Mouse (Mus musculus) stomach, embryonic 14.5 days (tissue): ENCODE measurements around the gene Srgap1. TPM values are rescaled to one million over a fixed set of nuclear protein-coding genes. Genes with fewer than 3 reads are reported as not detected.

ENCODE experiments used
- ATAC-seq: fragments of 200-750 bp; cut with Nextera tagmentation; 2 replicates; pipeline ENCODE4 v1.8.0; 2017; ENCODE audit warnings: low read depth, moderate TSS enrichment; ENCODE audit not compliant: insufficient number of reproducible peaks, insufficient read depth, low FRiP score
- H3K27ac ChIP-seq: fragments of 300-500 bp; sonication (generic); 2 replicates; pipeline ENCODE4 v1.5.1; 2014; ENCODE audit warnings: mild to moderate bottlenecking, low read length, moderate library complexity, mixed read lengths
- H3K27me3 ChIP-seq: fragments of 300-500 bp; sonication (generic); 2 replicates; pipeline ENCODE4 v1.6.1; 2014; ENCODE audit warnings: low read length, control low read depth, mixed read lengths; ENCODE audit not compliant: control insufficient read depth, insufficient read depth
- H3K36me3 ChIP-seq: fragments of 300-500 bp; sonication (generic); 2 replicates; pipeline ENCODE4 v1.6.1; 2014; ENCODE audit warnings: mild to moderate bottlenecking, control low read depth, low read length, moderate library complexity, mixed read lengths; ENCODE audit not compliant: control insufficient read depth, insufficient read depth
- H3K4me1 ChIP-seq: fragments of 300-500 bp; sonication (generic); 2 replicates; pipeline ENCODE4 v1.6.1; 2014; ENCODE audit warnings: low read length, control low read depth, mixed read lengths; ENCODE audit not compliant: control insufficient read depth, insufficient read depth
- H3K4me2 ChIP-seq: fragments of 300-500 bp; sonication (generic); replicated peaks from 2 replicates; pipeline ENCODE4 v1.6.1; 2014; ENCODE audit warnings: low read depth, low read length, control low read depth
- H3K4me3 ChIP-seq: fragments of 300-500 bp; sonication (generic); 2 replicates; pipeline ENCODE4 v1.5.1; 2014; ENCODE audit warnings: low read depth, low read length, control low read depth
- H3K9ac ChIP-seq: fragments of 300-500 bp; sonication (generic); replicated peaks from 2 replicates; pipeline ENCODE4 v1.6.1; 2014; ENCODE audit warnings: low read depth, mild to moderate bottlenecking, control low read depth, low read length, moderate library complexity, mixed read lengths
- H3K9me3 ChIP-seq: fragments of 300-500 bp; sonication (generic); 2 replicates; pipeline ENCODE4 v1.6.1; 2016; ENCODE audit warnings: low read depth, low read length, control low read depth; ENCODE audit not compliant: control insufficient read depth
- WGBS: fragments of 180-500 bp; shearing (Covaris S2); extraction: QIAGEN DNeasy Blood & Tissue Kit; methylation state at CpG from one replicate; pipeline ENCODE4 v1.1.7; 2014; 5-methylcytosine and 5-hydroxymethylcytosine counted together
- polyA plus RNA-seq: library from polyadenylated mRNA; unstranded; fragments of >200 nt; fragmentation: Nextera tagmentation; extraction: Ambion mirVana; gene quantifications from 2 replicates; pipeline ENCODE4 v1.2.1, GENCODE M21; 2014

The Srgap1 gene
- polyA plus RNA-seq, 1 experiment from 2014 or later = 15.6 TPM

DNA sequence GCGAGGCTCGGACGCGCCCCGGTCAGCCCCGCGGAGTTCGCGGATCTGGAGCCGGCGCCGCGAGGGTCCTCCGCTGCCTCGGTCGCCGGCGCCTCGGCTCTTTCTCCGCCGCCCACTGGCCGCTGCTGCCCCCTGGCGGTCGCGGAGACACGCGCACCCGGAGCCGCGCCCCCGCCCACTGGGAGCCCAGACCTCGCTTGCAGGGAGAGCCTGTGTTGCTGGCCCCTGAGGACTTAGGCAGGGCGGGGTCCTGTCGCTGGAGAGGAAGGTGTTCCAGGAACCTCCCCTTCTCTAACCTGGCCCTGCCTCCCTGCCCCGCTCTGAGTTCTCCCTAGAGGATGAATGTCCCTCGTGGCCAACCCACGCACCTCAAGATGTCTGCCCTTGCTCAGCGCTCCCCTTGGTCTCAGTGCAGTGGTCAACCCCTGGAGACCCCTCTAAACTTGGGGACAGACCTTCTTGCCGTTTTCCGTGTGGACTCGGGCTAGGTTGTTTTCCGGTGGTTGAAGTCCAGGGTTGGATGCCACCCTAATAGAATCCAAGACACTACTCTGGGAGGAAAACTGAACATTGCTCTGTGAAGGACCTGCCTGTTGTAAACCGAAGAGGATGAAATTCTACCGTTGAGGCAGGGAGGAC lies 731 bp upstream of the Srgap1 start:
- H3K4me3 ChIP-seq = peak overlapping the region; percentile 73
- no peaks in the 10 kb centered on the region for H3K4me1 ChIP-seq
- peak overlapping the region; percentile 87 for H3K9ac ChIP-seq
- WGBS = 12% methylated on average over 43 of the region's 44 CpGs
- peak; percentile 80 for ATAC-seq
- H3K27me3 ChIP-seq = no peaks in the 10 kb centered on the region
- peak overlapping the region; percentile 85 for H3K27ac ChIP-seq
- no peaks in the 10 kb centered on the region for H3K9me3 ChIP-seq
- H3K36me3 ChIP-seq = no peaks in the 10 kb centered on the region
- H3K4me2 ChIP-seq = peak overlapping the region; percentile 71

DNA sequence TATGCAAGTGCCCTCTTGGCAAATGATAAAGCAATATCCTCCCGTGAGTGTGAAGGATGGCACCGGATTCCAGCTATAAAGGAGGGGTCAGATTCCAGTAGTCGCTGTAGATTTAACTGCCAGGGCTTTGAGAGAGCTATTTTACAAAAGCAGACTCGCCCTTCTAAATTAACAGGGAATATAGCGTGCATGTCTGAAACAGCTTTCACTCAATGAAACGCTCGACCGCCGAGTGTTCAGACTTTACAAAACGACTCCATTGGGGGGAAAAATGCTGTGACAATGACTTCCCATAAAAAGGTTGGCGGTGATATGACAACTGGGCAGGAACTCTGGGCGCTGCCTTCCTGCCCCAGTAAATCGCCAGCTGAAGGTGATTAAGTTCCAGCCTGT lies 608 bp downstream of the Srgap1 start:
- peak overlapping the region; percentile 71 for H3K4me2 ChIP-seq
- ATAC-seq = no peak
- peak overlapping the region; percentile 87 for H3K9ac ChIP-seq
- H3K4me1 ChIP-seq = no peaks in the 10 kb centered on the region
- WGBS = 1% methylated on average over 13 of the region's 13 CpGs
- no peaks in the 10 kb centered on the region for H3K9me3 ChIP-seq
- H3K27me3 ChIP-seq = no peaks in the 10 kb centered on the region
- H3K27ac ChIP-seq = peak overlapping the region; percentile 85
- H3K4me3 ChIP-seq = peak overlapping the region; percentile 73
- H3K36me3 ChIP-seq = no peaks in the 10 kb centered on the region

DNA sequence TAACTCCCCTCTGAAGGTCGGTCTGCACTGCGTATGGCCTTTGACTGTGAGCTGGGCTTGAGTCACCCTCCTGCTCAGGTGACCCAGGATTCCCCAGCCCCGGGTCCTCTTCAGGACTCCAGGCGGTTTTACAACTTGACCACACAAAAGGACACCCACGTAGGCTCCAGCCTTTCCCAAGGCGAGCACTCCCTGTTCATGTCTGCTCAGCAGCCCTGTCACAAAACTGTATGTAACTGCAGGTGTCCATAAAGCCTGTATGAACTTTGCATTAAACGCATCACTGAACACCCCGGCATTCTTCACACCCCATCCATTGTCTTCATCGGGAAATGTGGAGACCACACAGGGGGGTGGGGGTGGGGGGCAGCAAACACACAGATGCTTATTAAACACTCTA lies 1.2 kb downstream of the Srgap1 start:
- Histone ChIP-seq H3K9me3 (no peaks in the 10 kb centered on the region), H3K4me2 (peak overlapping the region; percentile 71), H3K9ac (peak overlapping the region; percentile 87; the same call in 1 of the 2 replicates), H3K36me3 (no peaks in the 10 kb centered on the region), H3K27me3 (no peaks in the 10 kb centered on the region), H3K4me3 (peak overlapping the region; percentile 73), H3K4me1 (no peaks in the 10 kb centered on the region), H3K27ac (no peak overlapping the region)
- ATAC-seq = no peak
- 30% methylated on average over 9 of the region's 9 CpGs for WGBS

DNA sequence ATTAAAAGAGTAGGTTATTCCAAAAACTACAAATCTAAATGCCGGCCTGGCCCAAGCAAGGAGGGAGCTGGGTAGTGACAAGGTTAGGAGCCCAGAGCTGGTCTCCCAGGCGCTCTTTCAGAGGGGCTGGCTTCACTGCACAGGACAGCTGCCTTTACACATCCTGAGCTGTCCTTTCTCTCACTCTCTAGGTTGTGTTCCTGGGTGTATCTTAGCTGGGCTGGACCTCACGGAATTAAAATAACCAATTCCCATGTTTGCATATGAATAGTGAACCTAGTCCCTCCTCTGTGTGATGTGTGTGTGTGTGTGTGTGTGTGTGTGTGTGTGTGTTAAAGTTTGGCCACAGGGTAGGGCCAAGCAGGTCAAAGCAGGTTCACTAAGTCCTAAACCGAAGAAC lies 2.2 kb downstream of the Srgap1 start:
- H3K27me3 ChIP-seq = no peaks in the 10 kb centered on the region
- H3K4me2 ChIP-seq = no peak overlapping the region
- ATAC-seq = no peak
- no peaks in the 10 kb centered on the region for H3K4me1 ChIP-seq
- no peak overlapping the region for H3K4me3 ChIP-seq
- H3K36me3 ChIP-seq = no peaks in the 10 kb centered on the region
- H3K27ac ChIP-seq = no peak overlapping the region
- no peak overlapping the region for H3K9ac ChIP-seq
- 0 out of 2 replicates have a peak, but pooled peaks cover 5% of the 10 kb centered on the region for H3K9me3 ChIP-seq
- 70% methylated on average over 4 of the region's 4 CpGs for WGBS

DNA sequence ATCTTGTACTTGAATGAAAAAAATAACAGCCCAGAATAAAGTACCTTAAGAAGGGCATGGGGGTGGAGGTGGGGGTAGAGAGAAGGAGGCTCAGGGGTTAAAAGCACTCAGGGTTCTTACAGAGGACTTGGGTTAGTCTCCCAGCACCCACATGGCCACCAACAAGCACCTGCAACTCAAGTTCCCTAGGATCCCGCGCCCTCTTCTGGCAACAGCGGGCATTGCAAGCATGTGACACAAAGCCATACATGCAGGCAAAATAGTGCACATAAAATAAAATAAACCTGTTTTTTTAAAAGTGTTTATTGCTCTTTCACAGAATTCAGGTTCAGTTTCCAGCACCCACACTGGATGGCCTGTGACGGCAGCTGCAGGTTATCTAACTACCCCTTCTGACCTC lies 6.7 kb downstream of the Srgap1 start:
- 0 out of 2 replicates have a peak, but pooled peaks cover 5% of the 10 kb centered on the region for H3K9me3 ChIP-seq
- no peak for ATAC-seq
- no peaks in the 10 kb centered on the region for H3K4me1 ChIP-seq
- H3K27ac ChIP-seq = no peak overlapping the region
- 41% methylated on average over 4 of the region's 4 CpGs for WGBS
- peaks cover 3% of the 10 kb centered on the region; the same call in 1 of the 2 replicates for H3K36me3 ChIP-seq
- no peaks in the 10 kb centered on the region for H3K27me3 ChIP-seq
- H3K4me2 ChIP-seq = no peak overlapping the region
- H3K4me3 ChIP-seq = no peak overlapping the region
- H3K9ac ChIP-seq = no peak overlapping the region

DNA sequence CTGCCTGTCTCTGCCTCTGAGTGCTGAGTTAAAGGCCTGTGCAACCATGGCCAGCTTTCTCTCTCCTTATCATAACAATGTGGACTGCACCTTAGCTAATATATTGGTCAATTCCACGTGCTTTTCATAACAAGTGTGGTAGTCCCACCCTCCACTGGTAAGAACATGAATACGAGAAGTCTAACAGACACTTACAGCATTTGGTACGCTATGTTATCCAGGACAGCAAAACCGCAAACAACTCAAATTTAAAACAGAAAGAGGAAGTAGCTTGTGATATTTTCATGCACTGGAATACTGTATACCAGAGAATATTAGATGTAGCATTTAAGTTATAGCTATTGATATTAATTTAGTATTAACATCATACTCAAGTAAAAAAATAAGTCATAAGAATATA lies 7.5 kb downstream of the Srgap1 start:
- Histone ChIP-seq H3K4me2 (no peak overlapping the region), H3K9me3 (0 out of 2 replicates have a peak, but pooled peaks cover 5% of the 10 kb centered on the region), H3K4me3 (no peak overlapping the region), H3K9ac (no peak overlapping the region), H3K27me3 (no peaks in the 10 kb centered on the region), H3K4me1 (no peaks in the 10 kb centered on the region), H3K27ac (no peak overlapping the region), H3K36me3 (peaks cover 3% of the 10 kb centered on the region; the same call in 1 of the 2 replicates)
- ATAC-seq = no peak
- 91% methylated on average over 4 of the region's 4 CpGs for WGBS

DNA sequence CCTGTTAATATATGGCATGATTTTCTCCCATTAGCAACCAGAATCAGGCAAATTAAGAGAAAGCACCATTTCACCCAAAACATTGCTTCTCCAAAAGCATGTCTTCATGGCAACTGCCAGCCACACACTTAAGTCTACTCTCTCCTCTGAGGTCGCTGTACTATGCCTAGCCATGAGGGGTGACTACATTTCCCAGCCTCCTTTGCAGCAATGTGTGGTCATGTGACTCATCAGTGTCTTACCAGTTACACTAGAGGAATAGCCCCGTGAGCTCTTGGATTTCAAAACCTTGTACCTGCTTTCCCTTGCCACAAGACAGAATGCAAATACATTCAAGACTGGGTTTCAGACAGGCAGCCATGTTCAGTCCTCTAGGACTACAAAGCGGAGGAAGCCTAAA lies 8.6 kb downstream of the Srgap1 start:
- Histone ChIP-seq H3K9ac (no peak overlapping the region), H3K27me3 (no peaks in the 10 kb centered on the region), H3K27ac (no peak overlapping the region), H3K4me3 (no peak overlapping the region), H3K36me3 (peaks cover 3% of the 10 kb centered on the region; the same call in 1 of the 2 replicates), H3K9me3 (0 out of 2 replicates have a peak, but pooled peaks cover 5% of the 10 kb centered on the region), H3K4me2 (no peak overlapping the region), H3K4me1 (0 out of 2 replicates have a peak, but pooled peaks cover 2% of the 10 kb centered on the region)
- ATAC-seq = no peak
- 51% methylated on average over 3 of the region's 3 CpGs for WGBS

DNA sequence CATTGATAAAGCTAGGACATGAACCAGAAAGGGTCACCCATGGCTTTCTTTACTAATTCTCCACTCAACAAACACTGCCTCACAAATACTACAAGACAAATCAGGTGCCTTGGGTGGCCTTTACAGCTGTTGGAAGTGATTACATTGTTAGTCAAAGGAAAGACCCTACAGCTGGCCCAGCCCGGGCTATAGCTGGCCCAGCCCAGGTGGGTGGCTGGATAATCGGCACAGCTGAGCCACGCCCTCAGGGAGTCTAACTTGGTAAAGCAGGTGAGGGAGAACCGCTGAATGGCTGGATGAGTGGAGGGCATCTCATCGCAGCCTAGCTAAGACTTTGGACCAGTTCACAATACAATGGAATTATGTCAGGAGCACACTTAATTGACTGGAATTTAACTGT lies 13.8 kb downstream of the Srgap1 start:
- 64% methylated on average over 5 of the region's 5 CpGs for WGBS
- ATAC-seq = 0 out of 2 replicates have a peak, but pooled peaks have one; percentile 53
- peaks cover 14% of the 10 kb centered on the region; the same call in 1 of the 2 replicates for H3K4me1 ChIP-seq

More for the DNA sequence above, 13.8 kb downstream of the Srgap1 start:
- no peaks in the 10 kb centered on the region for H3K9me3 ChIP-seq
- no peak overlapping the region for H3K27ac ChIP-seq
- H3K4me2 ChIP-seq = no peak overlapping the region
- H3K4me3 ChIP-seq = no peak overlapping the region
- peaks cover 3% of the 10 kb centered on the region; the same call in 1 of the 2 replicates for H3K36me3 ChIP-seq
- no peak overlapping the region for H3K9ac ChIP-seq
- H3K27me3 ChIP-seq = no peaks in the 10 kb centered on the region
